Comparison of ENCODE assay signal across 12 mouse cellular contexts in the genomic region with DNA sequence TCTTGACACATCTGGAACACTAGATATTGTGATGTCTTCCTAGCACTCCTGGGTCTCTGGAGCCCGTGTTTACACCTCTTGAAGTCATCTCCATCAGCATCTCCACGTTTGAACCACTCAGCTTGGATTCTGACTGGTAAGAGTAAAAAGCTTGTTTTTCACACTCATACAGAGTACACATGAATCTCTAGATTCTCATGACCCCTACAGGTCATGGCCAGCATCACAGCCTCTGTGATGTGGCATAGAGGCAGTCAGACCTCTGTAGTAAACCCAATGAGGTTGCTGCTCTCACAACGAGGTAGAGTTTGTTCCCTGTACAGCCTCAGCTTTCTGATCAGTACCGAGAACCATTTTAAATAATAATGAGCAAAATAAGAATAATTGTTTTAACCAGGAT.
A peak's percentile ranks its signal among the peaks of the same experiment; 100 is the strongest.
DNase-seq lines count a peak whose midpoint lies in the region; ATAC-seq and TF ChIP-seq lines count a peak whose summit lies in the region.
"Had no signal": no experiment of that assay in that cellular context is flagged by ENCODE, and none has a peak within 500 bp of the region (broad histone marks: within the 10 kb centered on the region; RNA-seq: fewer than 3 reads in every experiment).

No protein-coding gene starts in this region.

- no peak overlapping the region for H3K27ac ChIP-seq in heart, adult 2 months
- H3K27ac ChIP-seq in limb, embryonic 11.5 days (replicated peaks; ENCODE audit: low read depth, low read length) = no peak overlapping the region
- H3K27ac ChIP-seq in limb, embryonic 10.5 days = no peak overlapping the region
- H3K27ac ChIP-seq in ES-E14 (ENCODE audit: insufficient read depth, low read depth, low read length, poor library complexity, severe bottlenecking) = no peak overlapping the region
- H3K27ac ChIP-seq: embryonic facial prominence, embryonic 10.5 days had no signal

- intact Hi-C loops in heart, adult 2 months (cut with DNase I) = no loop called here

- no peaks in the 10 kb centered on the region for H3K79me2 ChIP-seq in heart, adult 2 months (replicated peaks; ENCODE audit: control insufficient read depth, insufficient read depth, low read length)

- TF ChIP-seq CTCF in heart, adult 2 months (IDR thresholded peaks at IDR 0.05) = peak; percentile 30

- H3K27me3 ChIP-seq in heart, adult 2 months (ENCODE audit: control insufficient read depth, insufficient read depth, low read length) = no peaks in the 10 kb centered on the region
- H3K27me3 ChIP-seq in limb, embryonic 11.5 days (ENCODE audit: control insufficient read depth, insufficient read depth, low read length) = no peaks in the 10 kb centered on the region
- no peaks in the 10 kb centered on the region for H3K27me3 ChIP-seq in limb, embryonic 10.5 days (ENCODE audit: low read depth, poor library complexity, severe bottlenecking)

- H3K4me3 ChIP-seq in heart, adult 2 months = no peak overlapping the region
- H3K4me3 ChIP-seq in limb, embryonic 11.5 days (ENCODE audit: low read depth, low read length) = no peak overlapping the region
- H3K4me3 ChIP-seq in limb, embryonic 10.5 days = no peak overlapping the region
- no peak overlapping the region for H3K4me3 ChIP-seq in ES-E14 (ENCODE audit: insufficient read depth in 1 of 2, low read depth in 1 of 2, low read length in 2 of 2, poor library complexity in 1 of 2, severe bottlenecking in 1 of 2)
- H3K4me3 ChIP-seq: embryonic facial prominence, embryonic 10.5 days had no signal

- ATAC-seq in limb, embryonic 11.5 days (ENCODE audit: insufficient number of reproducible peaks, low FRiP score, low TSS enrichment, low read depth) = no peak
- ATAC-seq in inflammation-experienced regulatory T-cells, adult 6 months = no peak
- ATAC-seq: forebrain, embryonic 16.5 days had no signal

- no peak overlapping the region for H3K4me2 ChIP-seq in limb, embryonic 11.5 days (ENCODE audit: low read depth, severe bottlenecking)

- no peak for TF ChIP-seq POLR2A in heart, adult 2 months (IDR thresholded peaks at IDR 0.05; ENCODE audit: insufficient read depth, low read depth, low read length)

- H3K9me3 ChIP-seq in limb, embryonic 11.5 days (ENCODE audit: control insufficient read depth, low read length) = no peaks in the 10 kb centered on the region
- H3K9me3 ChIP-seq in limb, embryonic 10.5 days (replicated peaks) = no peaks in the 10 kb centered on the region
- no peaks in the 10 kb centered on the region for H3K9me3 ChIP-seq in ES-E14 (ENCODE audit: control insufficient read depth, insufficient read depth, low read depth, low read length)
- H3K9me3 ChIP-seq: embryonic facial prominence, embryonic 10.5 days had no signal

- no peak for DNase-seq in heart, adult 2 months
- DNase-seq in heart, adult 9 months (ENCODE audit: low spot score in 2 of 2) = no peak
- peak; percentile 33 for DNase-seq in limb, embryonic 11.5 days (ENCODE audit: low spot score)
- no peak for DNase-seq in limb, embryonic 10.5 days (ENCODE audit: low spot score)
- DNase-seq in ES-E14 (ENCODE audit: low read depth, low spot score) = peak; percentile 16
- DNase-seq in embryo, embryonic 11 days = peak; percentile 31
- no peak for DNase-seq in lung, postnatal 10 days
- DNase-seq: thymus, postnatal 14 days had no signal

- in situ Hi-C loops in ES-E14 (cut with MboI; ENCODE audit: low sequenced_read_pairs in 2 of 2, unreplicated experiment in 2 of 2) = no loop called here

- no peaks in the 10 kb centered on the region for H3K4me1 ChIP-seq in heart, adult 2 months (ENCODE audit: control insufficient read depth, insufficient read depth, low read length)
- no peaks in the 10 kb centered on the region for H3K4me1 ChIP-seq in limb, embryonic 11.5 days (ENCODE audit: control insufficient read depth, insufficient read depth, low read length)
- H3K4me1 ChIP-seq in limb, embryonic 10.5 days = no peaks in the 10 kb centered on the region; the same call in 1 of the 2 replicates
- no peaks in the 10 kb centered on the region for H3K4me1 ChIP-seq in ES-E14 (ENCODE audit: control insufficient read depth in 2 of 2, insufficient read depth in 2 of 2, low read length in 2 of 2, poor library complexity in 1 of 2)
- H3K4me1 ChIP-seq: embryonic facial prominence, embryonic 10.5 days had no signal

- 37% methylated on average over 4 of the region's 4 CpGs for WGBS in heart, adult 2 months
- WGBS in limb, embryonic 11.5 days = 52% methylated on average over 4 of the region's 4 CpGs
- WGBS in limb, embryonic 10.5 days = 59% methylated on average over 4 of the region's 4 CpGs

- no peak overlapping the region for H3K9ac ChIP-seq in heart, adult 2 months (ENCODE audit: low read depth, low read length)
- no peak overlapping the region for H3K9ac ChIP-seq in limb, embryonic 11.5 days (ENCODE audit: low read length)
- no peak overlapping the region for H3K9ac ChIP-seq in ES-E14 (ENCODE audit: insufficient read depth, low read depth, low read length, poor library complexity, severe bottlenecking)

- H3K36me3 ChIP-seq in heart, adult 2 months (ENCODE audit: control insufficient read depth, insufficient read depth, low read length) = no peaks in the 10 kb centered on the region
- no peaks in the 10 kb centered on the region for H3K36me3 ChIP-seq in limb, embryonic 11.5 days (ENCODE audit: control insufficient read depth, insufficient read depth, low read length)
- H3K36me3 ChIP-seq in limb, embryonic 10.5 days = no peaks in the 10 kb centered on the region
- no peaks in the 10 kb centered on the region for H3K36me3 ChIP-seq in ES-E14 (ENCODE audit: control insufficient read depth, insufficient read depth, low read length, poor library complexity, severe bottlenecking)
- H3K36me3 ChIP-seq: embryonic facial prominence, embryonic 10.5 days; G1E had no signal

- no peak for TF ChIP-seq EP300 in heart, adult 2 months (IDR thresholded peaks at IDR 0.05; ENCODE audit: insufficient read depth, low read depth, low read length)

TF ChIP-seq in ES-E14, 5 proteins besides CTCF, POLR2A, EP300 and RAD21:
- no peak for TF ChIP-seq ZC3H11A (IDR thresholded peaks at IDR 0.05; ENCODE audit: borderline replicate concordance, low read depth, low read length)
- TF ChIP-seq MAFK (IDR thresholded peaks at IDR 0.05; ENCODE audit: insufficient read depth, low read depth, low read length) = no peak
- no peak for TF ChIP-seq HCFC1 (IDR thresholded peaks at IDR 0.05; ENCODE audit: borderline replicate concordance, insufficient read depth, low read length)
- TF ChIP-seq ZNF384 (IDR thresholded peaks at IDR 0.05; ENCODE audit: low read depth, low read length) = no peak
- no peak for TF ChIP-seq CHD2 (IDR thresholded peaks at IDR 0.05; ENCODE audit: low read depth, low read length)

Comparison
In these comparisons a context has a peak if more than half of its experiments do, and no peak if none do; other contexts are left out.
1. DNase-seq: peak in limb, embryonic 11.5 days (single experiment), ES-E14 (single experiment) and embryo, embryonic 11 days (single experiment); none in heart, adult 2 months (0 of 2), heart, adult 9 months (0 of 2), limb, embryonic 10.5 days (single experiment) and lung, postnatal 10 days (single experiment).